Mouse (Mus musculus): Measurements from ENCODE around the gene Galnt18. TPM values are rescaled to one million over a fixed set of nuclear protein-coding genes. Genes with fewer than 3 reads are reported as not detected.
A peak's percentile ranks its signal among the peaks of the same experiment; 100 is the strongest.

Galnt18 gene
- total and polyA plus RNA-seq, 2 experiments from 2014 or later, result 16.5 to 27.1 TPM

GRCm38 (mm10) chr7:111708563-111708962 lies 71.2 kb downstream of the Galnt18 start:
- TF ChIP-seq CTCF (IDR thresholded peaks at IDR 0.05; ENCODE audit: low read depth) (no peak), EP300 (IDR thresholded peaks at IDR 0.05; ENCODE audit: low read depth) (no peak)
- peaks cover 41% of the 10 kb centered on the region for H3K4me1 ChIP-seq (ENCODE audit: control insufficient read depth, insufficient read depth)
- H3K27ac ChIP-seq (ENCODE audit: low read depth), result no peak overlapping the region
- ATAC-seq (ENCODE audit: insufficient read depth, low read depth) (no peak), DNase-seq (ENCODE audit: low spot score) (no peak)
- 0 out of 2 replicates have a peak, but pooled peaks cover 4% of the 10 kb centered on the region for H3K9me3 ChIP-seq (replicated peaks; ENCODE audit: control insufficient read depth, low read length)
- no peaks in the 10 kb centered on the region for H3K27me3 ChIP-seq (ENCODE audit: control insufficient read depth, insufficient read depth, low read length)
- H3K36me3 ChIP-seq (replicated peaks; ENCODE audit: control insufficient read depth, insufficient read depth, low read length), result no peaks in the 10 kb centered on the region
- H3K4me3 ChIP-seq (ENCODE audit: low read depth, low read length), result no peak overlapping the region
- no peak overlapping the region for H3K4me2 ChIP-seq (ENCODE audit: low read depth, low read length)
- no peak overlapping the region for H3K9ac ChIP-seq (replicated peaks; ENCODE audit: low read depth, low read length)
- 36% methylated on average over 1 of the region's 1 CpGs for WGBS

GRCm38 (mm10) chr7:111702961-111703360 lies 76.8 kb downstream of the Galnt18 start:
- 89% methylated on average over 2 of the region's 2 CpGs for WGBS
- Histone ChIP-seq H3K27me3 (ENCODE audit: control insufficient read depth, insufficient read depth, low read length) (no peaks in the 10 kb centered on the region), H3K9ac (replicated peaks; ENCODE audit: low read depth, low read length) (no peak overlapping the region), H3K36me3 (replicated peaks; ENCODE audit: control insufficient read depth, insufficient read depth, low read length) (no peaks in the 10 kb centered on the region), H3K9me3 (replicated peaks; ENCODE audit: control insufficient read depth, low read length) (no peaks in the 10 kb centered on the region), H3K27ac (ENCODE audit: low read depth) (no peak overlapping the region), H3K4me3 (ENCODE audit: low read depth, low read length) (no peak overlapping the region), H3K4me2 (ENCODE audit: low read depth, low read length) (no peak overlapping the region), H3K4me1 (ENCODE audit: control insufficient read depth, insufficient read depth) (peaks cover 7% of the 10 kb centered on the region)
- ATAC-seq (ENCODE audit: insufficient read depth, low read depth) (no peak), DNase-seq (ENCODE audit: low spot score) (no peak)
- TF ChIP-seq CTCF (IDR thresholded peaks at IDR 0.05; ENCODE audit: low read depth), result no peak
- no peak for TF ChIP-seq EP300 (IDR thresholded peaks at IDR 0.05; ENCODE audit: low read depth)

- Histone ChIP-seq H3K9ac (replicated peaks; ENCODE audit: low read depth, low read length) (no peak overlapping the region), H3K36me3 (replicated peaks; ENCODE audit: control insufficient read depth, insufficient read depth, low read length) (no peaks in the 10 kb centered on the region), H3K9me3 (replicated peaks; ENCODE audit: control insufficient read depth, low read length) (no peaks in the 10 kb centered on the region), H3K27ac (ENCODE audit: low read depth) (no peak overlapping the region), H3K4me3 (ENCODE audit: low read depth, low read length) (no peak overlapping the region), H3K4me2 (ENCODE audit: low read depth, low read length) (no peak overlapping the region), H3K27me3 (ENCODE audit: control insufficient read depth, insufficient read depth, low read length) (no peaks in the 10 kb centered on the region), H3K4me1 (ENCODE audit: control insufficient read depth, insufficient read depth) (peaks cover 7% of the 10 kb centered on the region)
- TF ChIP-seq EP300 (IDR thresholded peaks at IDR 0.05; ENCODE audit: low read depth), result no peak
- no peak for TF ChIP-seq CTCF (IDR thresholded peaks at IDR 0.05; ENCODE audit: low read depth)
- ATAC-seq (ENCODE audit: insufficient read depth, low read depth) (no peak), DNase-seq (ENCODE audit: low spot score) (no peak)
Observed at GRCm38 (mm10) chr7:111701788-111702187, 78.0 kb downstream of the Galnt18 start.

- TF ChIP-seq EP300 (IDR thresholded peaks at IDR 0.05; ENCODE audit: low read depth) (no peak), CTCF (IDR thresholded peaks at IDR 0.05; ENCODE audit: low read depth) (no peak)
- H3K36me3 ChIP-seq (replicated peaks; ENCODE audit: control insufficient read depth, insufficient read depth, low read length), result no peaks in the 10 kb centered on the region
- H3K27me3 ChIP-seq (ENCODE audit: control insufficient read depth, insufficient read depth, low read length), result no peaks in the 10 kb centered on the region
- no peak overlapping the region for H3K4me3 ChIP-seq (ENCODE audit: low read depth, low read length)
- no peaks in the 10 kb centered on the region for H3K9me3 ChIP-seq (replicated peaks; ENCODE audit: control insufficient read depth, low read length)
- DNase-seq (ENCODE audit: low spot score) (no peak), ATAC-seq (ENCODE audit: insufficient read depth, low read depth) (no peak)
- WGBS, result 63% methylated on average over 3 of the region's 3 CpGs
- peaks cover 17% of the 10 kb centered on the region for H3K4me1 ChIP-seq (ENCODE audit: control insufficient read depth, insufficient read depth)
- H3K4me2 ChIP-seq (ENCODE audit: low read depth, low read length), result no peak overlapping the region
- no peak overlapping the region for H3K9ac ChIP-seq (replicated peaks; ENCODE audit: low read depth, low read length)
- H3K27ac ChIP-seq (ENCODE audit: low read depth), result no peak overlapping the region
Observed at GRCm38 (mm10) chr7:111699446-111699845, 80.3 kb downstream of the Galnt18 start.

- no peak for DNase-seq (ENCODE audit: low spot score)
Observed at GRCm38 (mm10) chr7:111696226-111696625, 83.6 kb downstream of the Galnt18 start.

GRCm38 (mm10) chr7:111694312-111694711 lies 85.5 kb downstream of the Galnt18 start:
- Histone ChIP-seq H3K27ac (ENCODE audit: low read depth) (peak overlapping the region; percentile 92), H3K27me3 (ENCODE audit: control insufficient read depth, insufficient read depth, low read length) (no peaks in the 10 kb centered on the region), H3K9ac (replicated peaks; ENCODE audit: low read depth, low read length) (no peak overlapping the region), H3K4me3 (ENCODE audit: low read depth, low read length) (no peak overlapping the region), H3K4me2 (ENCODE audit: low read depth, low read length) (no peak overlapping the region), H3K9me3 (replicated peaks; ENCODE audit: control insufficient read depth, low read length) (no peaks in the 10 kb centered on the region), H3K4me1 (ENCODE audit: control insufficient read depth, insufficient read depth) (peaks cover 41% of the 10 kb centered on the region), H3K36me3 (replicated peaks; ENCODE audit: control insufficient read depth, insufficient read depth, low read length) (no peaks in the 10 kb centered on the region)
- no peak for TF ChIP-seq EP300 (IDR thresholded peaks at IDR 0.05; ENCODE audit: low read depth)
- no peak for TF ChIP-seq CTCF (IDR thresholded peaks at IDR 0.05; ENCODE audit: low read depth)
- DNase-seq (ENCODE audit: low spot score) (peak; percentile 66), ATAC-seq (ENCODE audit: insufficient read depth, low read depth) (peak; percentile 55)
- WGBS, result 26% methylated on average over 6 of the region's 6 CpGs

More at GRCm38 (mm10) chr7:111696226-111696625, 83.6 kb downstream of the Galnt18 start:
- no peak for TF ChIP-seq EP300 (IDR thresholded peaks at IDR 0.05; ENCODE audit: low read depth)
- no peak for TF ChIP-seq CTCF (IDR thresholded peaks at IDR 0.05; ENCODE audit: low read depth)
- no peaks in the 10 kb centered on the region for H3K36me3 ChIP-seq (replicated peaks; ENCODE audit: control insufficient read depth, insufficient read depth, low read length)
- no peak overlapping the region for H3K4me2 ChIP-seq (ENCODE audit: low read depth, low read length)
- H3K9me3 ChIP-seq (replicated peaks; ENCODE audit: control insufficient read depth, low read length), result no peaks in the 10 kb centered on the region
- H3K27me3 ChIP-seq (ENCODE audit: control insufficient read depth, insufficient read depth, low read length), result no peaks in the 10 kb centered on the region
- no peak overlapping the region for H3K4me3 ChIP-seq (ENCODE audit: low read depth, low read length)
- no peak overlapping the region for H3K9ac ChIP-seq (replicated peaks; ENCODE audit: low read depth, low read length)
- H3K4me1 ChIP-seq (ENCODE audit: control insufficient read depth, insufficient read depth), result peaks cover 39% of the 10 kb centered on the region
- no peak for ATAC-seq (ENCODE audit: insufficient read depth, low read depth)
- H3K27ac ChIP-seq (ENCODE audit: low read depth), result no peak overlapping the region
